Comparison of ENCODE assay signal across 19 mouse cellular contexts in the genomic region with DNA sequence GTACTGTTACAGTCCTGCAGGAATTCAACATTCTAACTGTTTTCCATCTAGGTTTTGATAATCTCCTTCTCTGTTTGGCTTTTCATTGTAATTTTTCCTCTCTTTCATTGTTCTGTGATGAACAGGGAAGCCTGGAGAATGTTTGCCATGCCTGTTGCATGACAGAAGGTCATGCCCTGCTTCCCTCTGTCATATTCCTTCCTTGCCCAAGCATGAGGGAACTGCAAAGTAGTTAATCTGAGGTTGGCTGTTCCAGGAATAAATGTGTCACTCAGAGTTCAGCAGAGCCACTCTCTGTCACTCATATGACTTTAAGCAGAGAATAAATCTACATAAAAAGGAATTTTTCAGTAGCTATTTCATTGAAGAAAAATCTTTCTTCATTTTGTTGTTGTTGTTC. TPM values are rescaled to one million over a fixed set of nuclear protein-coding genes. Genes with fewer than 3 reads are reported as not detected.
"Had no signal": no experiment of that assay in that cellular context is flagged by ENCODE, and none has a peak within 500 bp of the region (broad histone marks: within the 10 kb centered on the region; RNA-seq: fewer than 3 reads in every experiment).

No protein-coding gene starts in this region.

- H3K4me1 ChIP-seq: neural tube, embryonic 12.5 days; neural tube, embryonic 13.5 days; neural tube, embryonic 15.5 days; stomach, embryonic 15.5 days had no signal

- H3K4me2 ChIP-seq: neural tube, embryonic 12.5 days; neural tube, embryonic 13.5 days; neural tube, embryonic 15.5 days; stomach, embryonic 15.5 days had no signal

- H3K36me3 ChIP-seq: neural tube, embryonic 12.5 days; neural tube, embryonic 13.5 days; neural tube, embryonic 15.5 days; stomach, embryonic 15.5 days had no signal

- H3K4me3 ChIP-seq: neural tube, embryonic 12.5 days; neural tube, embryonic 13.5 days; neural tube, embryonic 15.5 days; stomach, embryonic 15.5 days had no signal

- H3K27ac ChIP-seq: neural tube, embryonic 12.5 days; neural tube, embryonic 13.5 days; neural tube, embryonic 15.5 days; stomach, embryonic 15.5 days; stomach, postnatal 0 days had no signal

- H3K9me3 ChIP-seq: neural tube, embryonic 12.5 days; neural tube, embryonic 13.5 days; neural tube, embryonic 15.5 days; stomach, embryonic 15.5 days had no signal

- H3K9ac ChIP-seq: neural tube, embryonic 12.5 days; neural tube, embryonic 13.5 days; neural tube, embryonic 15.5 days; stomach, embryonic 15.5 days had no signal

- DNase-seq: retina, postnatal 1 day; right cerebral cortex, adult 18-20 months; right cerebral cortex, postnatal 14 days; right cerebral cortex, postnatal 25 days; right cerebral cortex, postnatal 4 days; spleen, adult 18-20 months; thymus, adult 18-20 months; thymus, adult 2 months; thymus, postnatal 14 days; thymus, postnatal 25 days; thymus, postnatal 36 days; thymus, postnatal 4 days had no signal

- H3K27me3 ChIP-seq: neural tube, embryonic 12.5 days; neural tube, embryonic 13.5 days; neural tube, embryonic 15.5 days; stomach, embryonic 15.5 days had no signal

RNA-seq across cellular contexts. Expression of a gene that starts 48.1 kb away (rescaled TPM):
- total RNA-seq: neutrophil, adult 5-6 weeks had no signal
- polyA plus RNA-seq: spleen, adult 2 months; thymus, adult 2 months had no signal
